Mouse (Mus musculus) spleen, postnatal 0 days (tissue): Measurements from ENCODE around the gene 2610008E11Rik. TPM values are rescaled to one million over a fixed set of nuclear protein-coding genes. Genes with fewer than 3 reads are reported as not detected.

Experiments used
- polyA plus RNA-seq: library from polyadenylated mRNA; unstranded; fragments of >200 nt; fragmentation: Nextera tagmentation; extraction: Ambion mirVana; gene quantifications from 2 replicates; pipeline ENCODE4 v1.2.1, GENCODE M21; 2015

The 2610008E11Rik gene
- polyA plus RNA-seq: 6.4 and 7.6 TPM in 2 replicates

GRCm38 (mm10) chr10:79097161-79097754 lies at the start of gene 2610008E11Rik:
2610008E11Rik (minus strand) TSS chr10:79097600.

GRCm38 (mm10) chr10:79028441-79028840 lies 69.0 kb downstream of the 2610008E11Rik start, which contains the start of gene Olfr57:
Olfr57 (plus strand) TSS chr10:79028741.

Other genes with a start within 250 kb of the 2610008E11Rik start
- gene Olfr1356, start 245.4 kb downstream of the 2610008E11Rik start, polyA plus RNA-seq: not detected in 2 replicates
- not detected in 2 replicates for gene Olfr1355, start 222.1 kb downstream of the 2610008E11Rik start, polyA plus RNA-seq
- gene Olfr1354, start 184.4 kb downstream of the 2610008E11Rik start, polyA plus RNA-seq: not detected in 2 replicates
- not detected in 2 replicates for gene Olfr8, start 147.0 kb downstream of the 2610008E11Rik start, polyA plus RNA-seq
- not detected in 2 replicates for gene Olfr1353, start 134.3 kb downstream of the 2610008E11Rik start, polyA plus RNA-seq
- not detected in 2 replicates for gene Olfr1352, start 116.5 kb downstream of the 2610008E11Rik start, polyA plus RNA-seq
- not detected in 2 replicates for gene Olfr1351, start 85.1 kb downstream of the 2610008E11Rik start, polyA plus RNA-seq
- 0.12 TPM in 1 of 2 replicates, not detected in the other for gene Olfr57, start 68.9 kb downstream of the 2610008E11Rik start, polyA plus RNA-seq
- not detected in 2 replicates for gene Vmn2r80, start 51.2 kb upstream of the 2610008E11Rik start, polyA plus RNA-seq
- gene Vmn2r81, start 150.1 kb upstream of the 2610008E11Rik start, polyA plus RNA-seq: not detected in 2 replicates